Mouse (Mus musculus) liver, adult 2 months (tissue): ENCODE measurements around the gene Dnah7b.
"Not testable (repeated sequence)": the region's sequence is repeated elsewhere in the genome, so short reads cannot be mapped to it uniquely, and the experiment has no call there.

Experiments
- CTCF ChIP-seq: fragments of 200-500 bp; IDR thresholded peaks from 2 replicates; pipeline ENCODE4 v1.5.1; 2011; ENCODE audit warnings: low read depth, low read length, control low read depth
- POLR2A ChIP-seq: fragments of 200-500 bp; IDR thresholded peaks from 2 replicates; pipeline ENCODE4 v1.6.1; 2011; ENCODE audit warnings: low read length, control low read depth; ENCODE audit not compliant: insufficient read depth; ENCODE audit errors: extremely low read depth

DNA sequence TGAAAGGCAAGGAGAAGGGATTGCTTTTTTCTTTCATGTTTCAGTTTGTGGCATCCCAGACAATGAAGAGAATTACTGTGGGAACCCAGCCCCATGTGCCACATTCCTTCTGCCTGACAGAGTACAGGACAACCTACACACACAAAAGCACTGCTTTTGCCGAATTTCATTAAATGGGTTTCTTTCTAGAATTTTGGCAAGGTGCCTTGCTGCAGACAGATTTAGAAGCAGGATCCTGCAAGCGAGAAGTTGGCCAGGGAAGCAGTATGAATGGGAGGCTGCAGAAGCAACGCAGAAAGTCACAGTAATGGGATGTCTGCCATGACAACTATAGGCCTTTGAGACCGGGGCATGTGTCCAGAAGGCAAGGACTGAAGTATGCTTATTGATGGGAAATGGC lies 352.9 kb downstream of the Dnah7b start:
- not testable (repeated sequence) for TF ChIP-seq POLR2A, CTCF
